Mouse (Mus musculus): ENCODE data around the gene Trim41. TPM values are rescaled to one million over a fixed set of nuclear protein-coding genes. Genes with fewer than 3 reads are reported as not detected.

The Trim41 gene
- polyA plus RNA-seq, 1 experiment from 2014 or later: 6.9 TPM

GRCm38 (mm10) chr11:48801831-48802772 lies 15.1 kb downstream of the Trim41 start:
- Histone ChIP-seq H3K27me3 (ENCODE audit: control insufficient read depth, insufficient read depth, low read depth, low read length) (no peaks in the 10 kb centered on the region), H3K36me3 (ENCODE audit: control insufficient read depth, insufficient read depth, low read length) (peaks cover 32% of the 10 kb centered on the region), H3K9ac (ENCODE audit: low read depth, low read length) (peak overlapping the region; percentile 86), H3K9me3 (replicated peaks; ENCODE audit: control insufficient read depth, low read length, poor library complexity, severe bottlenecking) (no peaks in the 10 kb centered on the region), H3K4me1 (ENCODE audit: control insufficient read depth, insufficient read depth, low read length) (peaks cover 32% of the 10 kb centered on the region), H3K4me3 (ENCODE audit: low read depth, low read length) (peak overlapping the region; percentile 86; the same call in 1 of the 2 replicates), H3K27ac (ENCODE audit: low read length) (no peak overlapping the region), H3K4me2 (ENCODE audit: low read length) (peak overlapping the region; percentile 83)
- whole genome bisulfite sequencing: 83% methylated on average over 17 of the region's 17 CpGs
- ATAC-seq: no peak

GRCm38 (mm10) chr11:48799921-48800701 lies 17.0 kb downstream of the Trim41 start, which contains the start of gene Rack1:
Gene Rack1 (plus strand): TSS chr11:48800332.
- Histone ChIP-seq H3K4me3 (ENCODE audit: low read depth, low read length) (peak within 1 kb of the TSS; percentile 86), H3K9ac (ENCODE audit: low read depth, low read length) (peak within 1 kb of the TSS; percentile 86), H3K4me2 (ENCODE audit: low read length) (peak within 1 kb of the TSS; percentile 83), H3K9me3 (replicated peaks; ENCODE audit: control insufficient read depth, low read length, poor library complexity, severe bottlenecking) (no peaks in the 10 kb centered on the region), H3K27ac (ENCODE audit: low read length) (peak within 1 kb of the TSS; percentile 98), H3K4me1 (ENCODE audit: control insufficient read depth, insufficient read depth, low read length) (peaks cover 32% of the 10 kb centered on the region), H3K36me3 (ENCODE audit: control insufficient read depth, insufficient read depth, low read length) (peaks cover 15% of the 10 kb centered on the region), H3K27me3 (ENCODE audit: control insufficient read depth, insufficient read depth, low read depth, low read length) (no peaks in the 10 kb centered on the region)
- ATAC-seq: peak; percentile 92
- under 1% methylated on average over 47 of the region's 47 CpGs for WGBS

GRCm38 (mm10) chr11:48798984-48799920 lies 17.9 kb downstream of the Trim41 start:
- no peaks in the 10 kb centered on the region for H3K27me3 ChIP-seq (ENCODE audit: control insufficient read depth, insufficient read depth, low read depth, low read length)
- peaks cover 32% of the 10 kb centered on the region for H3K4me1 ChIP-seq (ENCODE audit: control insufficient read depth, insufficient read depth, low read length)
- H3K9ac ChIP-seq (ENCODE audit: low read depth, low read length): peak overlapping the region; percentile 86
- no peaks in the 10 kb centered on the region for H3K9me3 ChIP-seq (replicated peaks; ENCODE audit: control insufficient read depth, low read length, poor library complexity, severe bottlenecking)
- peak overlapping the region; percentile 83 for H3K4me2 ChIP-seq (ENCODE audit: low read length)
- peak; percentile 13 for ATAC-seq
- peak overlapping the region; percentile 98 for H3K27ac ChIP-seq (ENCODE audit: low read length)
- peaks cover 10% of the 10 kb centered on the region for H3K36me3 ChIP-seq (ENCODE audit: control insufficient read depth, insufficient read depth, low read length)
- peak overlapping the region; percentile 86 for H3K4me3 ChIP-seq (ENCODE audit: low read depth, low read length)
- WGBS: 10% methylated on average over 18 of the region's 18 CpGs

- Histone ChIP-seq H3K4me2 (ENCODE audit: low read length) (peak overlapping the region; percentile 83), H3K4me3 (ENCODE audit: low read depth, low read length) (no peak overlapping the region), H3K9me3 (replicated peaks; ENCODE audit: control insufficient read depth, low read length, poor library complexity, severe bottlenecking) (no peaks in the 10 kb centered on the region), H3K4me1 (ENCODE audit: control insufficient read depth, insufficient read depth, low read length) (peaks cover 32% of the 10 kb centered on the region), H3K9ac (ENCODE audit: low read depth, low read length) (peak overlapping the region; percentile 22; the same call in 1 of the 2 replicates), H3K27me3 (ENCODE audit: control insufficient read depth, insufficient read depth, low read depth, low read length) (no peaks in the 10 kb centered on the region), H3K27ac (ENCODE audit: low read length) (no peak overlapping the region), H3K36me3 (ENCODE audit: control insufficient read depth, insufficient read depth, low read length) (0 out of 2 replicates have a peak, but pooled peaks cover 3% of the 10 kb centered on the region)
- no peak for ATAC-seq
- 80% methylated on average over 7 of the region's 7 CpGs for WGBS
Measured at GRCm38 (mm10) chr11:48798308-48798707, 18.8 kb downstream of the Trim41 start.

GRCm38 (mm10) chr11:48797287-48797686 lies 19.9 kb downstream of the Trim41 start:
- no peak overlapping the region for H3K27ac ChIP-seq (ENCODE audit: low read length)
- no peak overlapping the region for H3K4me3 ChIP-seq (ENCODE audit: low read depth, low read length)
- H3K9me3 ChIP-seq (replicated peaks; ENCODE audit: control insufficient read depth, low read length, poor library complexity, severe bottlenecking): no peaks in the 10 kb centered on the region
- H3K9ac ChIP-seq (ENCODE audit: low read depth, low read length): no peak overlapping the region
- H3K4me2 ChIP-seq (ENCODE audit: low read length): no peak overlapping the region
- ATAC-seq: no peak
- no peaks in the 10 kb centered on the region for H3K27me3 ChIP-seq (ENCODE audit: control insufficient read depth, insufficient read depth, low read depth, low read length)
- peaks cover 29% of the 10 kb centered on the region for H3K4me1 ChIP-seq (ENCODE audit: control insufficient read depth, insufficient read depth, low read length)
- 0 out of 2 replicates have a peak, but pooled peaks cover 2% of the 10 kb centered on the region for H3K36me3 ChIP-seq (ENCODE audit: control insufficient read depth, insufficient read depth, low read length)
- WGBS: 92% methylated on average over 5 of the region's 5 CpGs

GRCm38 (mm10) chr11:48796290-48796689 lies 20.9 kb downstream of the Trim41 start:
- no peak overlapping the region for H3K27ac ChIP-seq (ENCODE audit: low read length)
- ATAC-seq: no peak
- WGBS: 84% methylated on average over 4 of the region's 4 CpGs

GRCm38 (mm10) chr11:48795221-48795620 lies 21.9 kb downstream of the Trim41 start:
- no peak for ATAC-seq
- Histone ChIP-seq H3K9ac (ENCODE audit: low read depth, low read length) (no peak overlapping the region), H3K4me2 (ENCODE audit: low read length) (no peak overlapping the region), H3K4me1 (ENCODE audit: control insufficient read depth, insufficient read depth, low read length) (peaks cover 15% of the 10 kb centered on the region), H3K4me3 (ENCODE audit: low read depth, low read length) (no peak overlapping the region), H3K27me3 (ENCODE audit: control insufficient read depth, insufficient read depth, low read depth, low read length) (no peaks in the 10 kb centered on the region), H3K9me3 (replicated peaks; ENCODE audit: control insufficient read depth, low read length, poor library complexity, severe bottlenecking) (no peaks in the 10 kb centered on the region), H3K27ac (ENCODE audit: low read length) (no peak overlapping the region), H3K36me3 (ENCODE audit: control insufficient read depth, insufficient read depth, low read length) (no peaks in the 10 kb centered on the region)
- WGBS: 94% methylated on average over 7 of the region's 7 CpGs

More at GRCm38 (mm10) chr11:48796290-48796689, 20.9 kb downstream of the Trim41 start:
- H3K4me1 ChIP-seq (ENCODE audit: control insufficient read depth, insufficient read depth, low read length): peaks cover 19% of the 10 kb centered on the region
- H3K9ac ChIP-seq (ENCODE audit: low read depth, low read length): no peak overlapping the region
- no peak overlapping the region for H3K4me2 ChIP-seq (ENCODE audit: low read length)
- no peaks in the 10 kb centered on the region for H3K27me3 ChIP-seq (ENCODE audit: control insufficient read depth, insufficient read depth, low read depth, low read length)
- H3K4me3 ChIP-seq (ENCODE audit: low read depth, low read length): no peak overlapping the region
- H3K36me3 ChIP-seq (ENCODE audit: control insufficient read depth, insufficient read depth, low read length): no peaks in the 10 kb centered on the region
- no peaks in the 10 kb centered on the region for H3K9me3 ChIP-seq (replicated peaks; ENCODE audit: control insufficient read depth, low read length, poor library complexity, severe bottlenecking)

GRCm38 (mm10) chr11:48793184-48793583 lies 24.0 kb downstream of the Trim41 start:
- Histone ChIP-seq H3K4me1 (ENCODE audit: control insufficient read depth, insufficient read depth, low read length) (peaks cover 5% of the 10 kb centered on the region), H3K4me2 (ENCODE audit: low read length) (no peak overlapping the region), H3K27ac (ENCODE audit: low read length) (no peak overlapping the region), H3K36me3 (ENCODE audit: control insufficient read depth, insufficient read depth, low read length) (no peaks in the 10 kb centered on the region), H3K27me3 (ENCODE audit: control insufficient read depth, insufficient read depth, low read depth, low read length) (no peaks in the 10 kb centered on the region), H3K9me3 (replicated peaks; ENCODE audit: control insufficient read depth, low read length, poor library complexity, severe bottlenecking) (no peaks in the 10 kb centered on the region), H3K9ac (ENCODE audit: low read depth, low read length) (no peak overlapping the region), H3K4me3 (ENCODE audit: low read depth, low read length) (no peak overlapping the region)
- WGBS: 95% methylated on average over 3 of the region's 3 CpGs
- no peak for ATAC-seq

Measured in midbrain, embryonic 16.5 days (tissue).